Comparison of ENCODE assay signal across 9 mouse cellular contexts in genomic region chr11:98717904-98718303, GRCm38 (mm10). TPM values are rescaled to one million over a fixed set of nuclear protein-coding genes. Genes with fewer than 3 reads are reported as not detected.
A peak's percentile ranks its signal among the peaks of the same experiment; 100 is the strongest.
DNase-seq lines count a peak whose midpoint lies in the region; ATAC-seq and TF ChIP-seq lines count a peak whose summit lies in the region.
"Had no signal": no experiment of that assay in that cellular context is flagged by ENCODE, and none has a peak within 500 bp of the region (broad histone marks: within the 10 kb centered on the region; RNA-seq: fewer than 3 reads in every experiment).

No protein-coding gene starts in this region.

- TF ChIP-seq POLR2A in MEL (IDR thresholded peaks at IDR 0.05; ENCODE audit: control insufficient read depth in 1 of 2, insufficient read depth in 1 of 2, low read depth in 1 of 2, low read length in 2 of 2, poor library complexity in 1 of 2), result no peak
- no peak for TF ChIP-seq POLR2A in limb, embryonic 14.5 days (IDR thresholded peaks at IDR 0.05; ENCODE audit: borderline replicate concordance, extremely low read depth, insufficient read depth, insufficient read length)

- peak; percentile 52 for TF ChIP-seq RAD21 in MEL (IDR thresholded peaks at IDR 0.05; ENCODE audit: low read depth, low read length)

- DNase-seq in 3T3-L1 (ENCODE audit: low read depth, low spot score) (peak; percentile 53), MEL (ENCODE audit: low read depth, low spot score) (peak; percentile 69)
- DNase-seq in cerebellum, postnatal 10 days, result peak; percentile 89 to 94
- peak; percentile 64 to 74 for DNase-seq in frontal cortex, postnatal 10 days (ENCODE audit: low spot score in 2 of 2)
- no peak for DNase-seq in limb, embryonic 14.5 days (ENCODE audit: low spot score)
- peak; percentile 71 for DNase-seq in urinary bladder, postnatal 25 days (ENCODE audit: low spot score)

- no peak overlapping the region for H3K4me2 ChIP-seq in kidney, embryonic 15.5 days
- no peak overlapping the region for H3K4me2 ChIP-seq in limb, embryonic 14.5 days (replicated peaks; ENCODE audit: low read depth, low read length, severe bottlenecking)
- no peak overlapping the region for H3K4me2 ChIP-seq in neural tube, embryonic 15.5 days
- H3K4me2 ChIP-seq: heart, embryonic 13.5 days had no signal

- 18% methylated on average over 13 of the region's 13 CpGs for WGBS in kidney, embryonic 15.5 days
- 24% methylated on average over 13 of the region's 13 CpGs for WGBS in limb, embryonic 14.5 days
- WGBS in neural tube, embryonic 15.5 days, result 12% methylated on average over 13 of the region's 13 CpGs

- no peaks in the 10 kb centered on the region for H3K27me3 ChIP-seq in MEL (ENCODE audit: control insufficient read depth in 1 of 2, insufficient read depth in 2 of 2, low read length in 2 of 2)
- no peaks in the 10 kb centered on the region for H3K27me3 ChIP-seq in kidney, embryonic 15.5 days
- H3K27me3 ChIP-seq in limb, embryonic 14.5 days (ENCODE audit: control insufficient read depth, insufficient read depth, low read length), result no peaks in the 10 kb centered on the region
- H3K27me3 ChIP-seq in neural tube, embryonic 15.5 days (replicated peaks), result no peaks in the 10 kb centered on the region
- H3K27me3 ChIP-seq: heart, embryonic 13.5 days had no signal

- H3K4me1 ChIP-seq in MEL (ENCODE audit: control insufficient read depth in 1 of 2, insufficient read depth in 2 of 2, low read length in 2 of 2), result no peaks in the 10 kb centered on the region
- H3K4me1 ChIP-seq in kidney, embryonic 15.5 days, result peaks cover 37% of the 10 kb centered on the region
- H3K4me1 ChIP-seq in limb, embryonic 14.5 days (ENCODE audit: control insufficient read depth, insufficient read depth, low read length), result peaks cover 3% of the 10 kb centered on the region; the same call in 1 of the 2 replicates
- peaks cover 16% of the 10 kb centered on the region for H3K4me1 ChIP-seq in neural tube, embryonic 15.5 days

- H3K9ac ChIP-seq in MEL (ENCODE audit: control insufficient read depth, low read depth, low read length, poor library complexity, severe bottlenecking), result no peak overlapping the region
- no peak overlapping the region for H3K9ac ChIP-seq in kidney, embryonic 15.5 days
- H3K9ac ChIP-seq in limb, embryonic 14.5 days (ENCODE audit: low read depth, low read length, severe bottlenecking), result no peak overlapping the region
- H3K9ac ChIP-seq in neural tube, embryonic 15.5 days (replicated peaks), result no peak overlapping the region
- H3K9ac ChIP-seq: heart, embryonic 13.5 days had no signal

- no peak for ATAC-seq in kidney, embryonic 15.5 days (replicated peaks; ENCODE audit: low FRiP score)
- ATAC-seq in limb, embryonic 14.5 days (ENCODE audit: low FRiP score, low read depth), result no peak
- no peak for ATAC-seq in neural tube, embryonic 15.5 days (ENCODE audit: low FRiP score)

- H3K27ac ChIP-seq in MEL (ENCODE audit: control insufficient read depth, low read depth, low read length), result no peak overlapping the region
- H3K27ac ChIP-seq in kidney, embryonic 15.5 days, result 0 out of 2 replicates have a peak overlapping the region, but pooled peaks have one; percentile 27
- peak overlapping the region; percentile 21; the same call in 1 of the 2 replicates for H3K27ac ChIP-seq in limb, embryonic 14.5 days (replicated peaks; ENCODE audit: low read depth, low read length)
- peak overlapping the region; percentile 52; the same call in 1 of the 2 replicates for H3K27ac ChIP-seq in neural tube, embryonic 15.5 days (replicated peaks)
- H3K27ac ChIP-seq: heart, embryonic 13.5 days had no signal

- peak; percentile 83 to 95 (median 87) for TF ChIP-seq CTCF in MEL (IDR thresholded peaks at IDR 0.05 in 2 of 3, conservative IDR thresholded peaks at IDR 0.05 in 1 of 3; ENCODE audit: control insufficient read depth in 1 of 3, insufficient read depth in 1 of 3, low read depth in 2 of 3, low read length in 3 of 3, poor library complexity in 1 of 3, severe bottlenecking in 1 of 3)

- H3K9me3 ChIP-seq in MEL (replicated peaks; ENCODE audit: insufficient read depth, low read length), result no peaks in the 10 kb centered on the region
- no peaks in the 10 kb centered on the region for H3K9me3 ChIP-seq in kidney, embryonic 15.5 days (replicated peaks)
- no peaks in the 10 kb centered on the region for H3K9me3 ChIP-seq in limb, embryonic 14.5 days (ENCODE audit: control insufficient read depth, low read length)
- no peaks in the 10 kb centered on the region for H3K9me3 ChIP-seq in neural tube, embryonic 15.5 days (replicated peaks)
- H3K9me3 ChIP-seq: heart, embryonic 13.5 days had no signal

- H3K4me3 ChIP-seq in MEL (ENCODE audit: control insufficient read depth in 1 of 2, insufficient read depth in 1 of 2, low read depth in 2 of 2, low read length in 2 of 2), result no peak overlapping the region
- H3K4me3 ChIP-seq in kidney, embryonic 15.5 days (replicated peaks), result no peak overlapping the region
- H3K4me3 ChIP-seq in limb, embryonic 14.5 days (replicated peaks; ENCODE audit: low read length), result no peak overlapping the region
- no peak overlapping the region for H3K4me3 ChIP-seq in neural tube, embryonic 15.5 days (replicated peaks)
- H3K4me3 ChIP-seq: heart, embryonic 13.5 days had no signal

- no peaks in the 10 kb centered on the region for H3K79me2 ChIP-seq in MEL (ENCODE audit: control insufficient read depth, insufficient read depth, low read length, poor library complexity)

- H3K36me3 ChIP-seq in MEL (ENCODE audit: control insufficient read depth in 1 of 2, insufficient read depth in 2 of 2, low read length in 2 of 2), result peaks cover 0 to 2% of the 10 kb centered on the region in 2 experiments; a peak in 2 of 4 replicates
- H3K36me3 ChIP-seq in kidney, embryonic 15.5 days, result peaks cover 59% of the 10 kb centered on the region
- peaks cover 51% of the 10 kb centered on the region for H3K36me3 ChIP-seq in limb, embryonic 14.5 days (ENCODE audit: control insufficient read depth, insufficient read depth, low read length)
- H3K36me3 ChIP-seq in neural tube, embryonic 15.5 days, result peaks cover 47% of the 10 kb centered on the region

- TF ChIP-seq EP300 in MEL (IDR thresholded peaks at IDR 0.05; ENCODE audit: low read depth in 1 of 2, low read length in 2 of 2), result no peak

TF ChIP-seq in MEL, 35 proteins besides CTCF, POLR2A, EP300 and RAD21 (continues in another document):
- TF ChIP-seq MAFK (IDR thresholded peaks at IDR 0.05; ENCODE audit: borderline replicate concordance, low read depth, low read length) (no peak), POLR2AphosphoS2 (IDR thresholded peaks at IDR 0.05; ENCODE audit: low read length) (no peak), TAL1 (IDR thresholded peaks at IDR 0.05; ENCODE audit: low read length) (no peak), SMC3 (IDR thresholded peaks at IDR 0.05; ENCODE audit: low read depth, low read length) (peak; percentile 79), ZC3H11A (IDR thresholded peaks at IDR 0.05; ENCODE audit: low read depth, low read length) (peak; percentile 52)

RNA-seq across cellular contexts. Expression of gene Med24, which starts 11.3 kb away (rescaled TPM):
- 37.5 and 41.4 TPM in 2 replicates for total RNA-seq in MEL (2012; rRNA removed)
- 10 to 100 TPM in 1 of 2 experiments, not detected in 1; 89.8 TPM for polyA plus RNA-seq in MEL (2012; ENCODE audit: insufficient read depth in 1 of 2, insufficient read length in 2 of 2, low read depth in 1 of 2, low replicate concordance in 2 of 2, missing spikeins in 1 of 2)
- polyA plus RNA-seq in kidney, embryonic 15.5 days (2015; fragmentation: Nextera tagmentation; extraction: Ambion mirVana), result 58.2 and 64.7 TPM in 2 replicates
- 83.4 and 104 TPM in 2 replicates for polyA plus RNA-seq in limb, embryonic 14.5 days (2012; rRNA removed)
- polyA plus RNA-seq in limb, embryonic 14.5 days (2014; fragmentation: Nextera tagmentation; extraction: Ambion mirVana), result 43.9 and 48.3 TPM in 2 replicates
- 59.6 and 60.9 TPM in 2 replicates for polyA plus RNA-seq in neural tube, embryonic 15.5 days (2015; fragmentation: Nextera tagmentation; extraction: Ambion mirVana)

RNA-seq across cellular contexts. Expression of gene Csf3, which starts 16.8 kb away (rescaled TPM):
- not detected in 2 replicates for total RNA-seq in MEL (2012; rRNA removed)
- under 1 TPM in 1 of 2 experiments, not detected in 1; 0.18 TPM for polyA plus RNA-seq in MEL (2012; ENCODE audit: insufficient read depth in 1 of 2, insufficient read length in 2 of 2, low read depth in 1 of 2, low replicate concordance in 2 of 2, missing spikeins in 1 of 2)
- polyA plus RNA-seq in kidney, embryonic 15.5 days (2015; fragmentation: Nextera tagmentation; extraction: Ambion mirVana), result 0.23 TPM in 1 of 2 replicates, not detected in the other
- 0.11 TPM in 1 of 2 replicates, not detected in the other for polyA plus RNA-seq in limb, embryonic 14.5 days (2012; rRNA removed)
- polyA plus RNA-seq in limb, embryonic 14.5 days (2014; fragmentation: Nextera tagmentation; extraction: Ambion mirVana), result not detected in 2 replicates
- not detected in 2 replicates for polyA plus RNA-seq in neural tube, embryonic 15.5 days (2015; fragmentation: Nextera tagmentation; extraction: Ambion mirVana)
- polyA plus RNA-seq: heart, embryonic 13.5 days had no signal

RNA-seq across cellular contexts. Expression of gene Thra, which starts 22.5 kb away (rescaled TPM):
- total RNA-seq in MEL (2012; rRNA removed), result 22.0 and 29.6 TPM in 2 replicates
- polyA plus RNA-seq in MEL (2012; ENCODE audit: insufficient read depth in 1 of 2, insufficient read length in 2 of 2, low read depth in 1 of 2, low replicate concordance in 2 of 2, missing spikeins in 1 of 2), result 10 to 100 TPM in 1 of 2 experiments, not detected in 1; 50.9 TPM
- polyA plus RNA-seq in kidney, embryonic 15.5 days (2015; fragmentation: Nextera tagmentation; extraction: Ambion mirVana), result 21.7 and 26.9 TPM in 2 replicates
- 149 and 157 TPM in 2 replicates for polyA plus RNA-seq in limb, embryonic 14.5 days (2012; rRNA removed)
- polyA plus RNA-seq in limb, embryonic 14.5 days (2014; fragmentation: Nextera tagmentation; extraction: Ambion mirVana), result 55.9 and 63.2 TPM in 2 replicates
- 104 and 125 TPM in 2 replicates for polyA plus RNA-seq in neural tube, embryonic 15.5 days (2015; fragmentation: Nextera tagmentation; extraction: Ambion mirVana)

RNA-seq across cellular contexts. Expression of gene Psmd3, which starts 35.5 kb away (rescaled TPM):
- 350 and 385 TPM in 2 replicates for total RNA-seq in MEL (2012; rRNA removed)
- 100 to 1,000 TPM; 214 to 417 TPM for polyA plus RNA-seq in MEL (2012; ENCODE audit: insufficient read depth in 1 of 2, insufficient read length in 2 of 2, low read depth in 1 of 2, low replicate concordance in 2 of 2, missing spikeins in 1 of 2)
- 262 and 280 TPM in 2 replicates for polyA plus RNA-seq in kidney, embryonic 15.5 days (2015; fragmentation: Nextera tagmentation; extraction: Ambion mirVana)
- 208 and 228 TPM in 2 replicates for polyA plus RNA-seq in limb, embryonic 14.5 days (2012; rRNA removed)
- polyA plus RNA-seq in limb, embryonic 14.5 days (2014; fragmentation: Nextera tagmentation; extraction: Ambion mirVana), result 141 and 145 TPM in 2 replicates
- polyA plus RNA-seq in neural tube, embryonic 15.5 days (2015; fragmentation: Nextera tagmentation; extraction: Ambion mirVana), result 185 and 191 TPM in 2 replicates

RNA-seq across cellular contexts. Expression of gene Gsdma, which starts 53.8 kb away (rescaled TPM):
- total RNA-seq in MEL (2012; rRNA removed), result 0.23 and 0.62 TPM in 2 replicates
- polyA plus RNA-seq in MEL (2012; ENCODE audit: insufficient read depth in 1 of 2, insufficient read length in 2 of 2, low read depth in 1 of 2, low replicate concordance in 2 of 2, missing spikeins in 1 of 2), result 1 to 10 TPM in 1 of 2 experiments, not detected in 1; 1.2 TPM
- polyA plus RNA-seq in kidney, embryonic 15.5 days (2015; fragmentation: Nextera tagmentation; extraction: Ambion mirVana), result 0.06 and 0.13 TPM in 2 replicates
- 0.14 and 0.16 TPM in 2 replicates for polyA plus RNA-seq in limb, embryonic 14.5 days (2012; rRNA removed)
- polyA plus RNA-seq in limb, embryonic 14.5 days (2014; fragmentation: Nextera tagmentation; extraction: Ambion mirVana), result 0.47 and 0.55 TPM in 2 replicates
- polyA plus RNA-seq in neural tube, embryonic 15.5 days (2015; fragmentation: Nextera tagmentation; extraction: Ambion mirVana), result 0.06 TPM in 1 of 2 replicates, not detected in the other
